Mouse (Mus musculus) limb, embryonic 15.5 days (tissue): ENCODE data around the gene Rad9a. TPM values are rescaled to one million over a fixed set of nuclear protein-coding genes. Genes with fewer than 3 reads are reported as not detected.

Source experiments
- ATAC-seq: fragments of 200-750 bp; cut with Nextera tagmentation; 2 replicates; pipeline ENCODE4 v1.8.0; 2017; ENCODE audit warnings: low read depth, moderate TSS enrichment; ENCODE audit not compliant: insufficient number of reproducible peaks, low FRiP score, low TSS enrichment
- H3K27ac ChIP-seq: fragments of 300-500 bp; sonication (generic); 2 replicates; pipeline ENCODE4 v1.5.1; 2015; ENCODE audit warnings: moderate library complexity, mild to moderate bottlenecking, inconsistent platforms
- H3K27me3 ChIP-seq: fragments of 300-500 bp; sonication (generic); 2 replicates; pipeline ENCODE4 v1.6.1; 2015; ENCODE audit warnings: inconsistent platforms
- H3K36me3 ChIP-seq: fragments of 300-500 bp; sonication (generic); 2 replicates; pipeline ENCODE4 v1.6.1; 2015; ENCODE audit warnings: inconsistent platforms
- H3K4me1 ChIP-seq: fragments of 300-500 bp; sonication (generic); 2 replicates; pipeline ENCODE4 v1.6.1; 2015; ENCODE audit warnings: inconsistent platforms
- H3K4me2 ChIP-seq: fragments of 300-500 bp; sonication (generic); 2 replicates; pipeline ENCODE4 v1.6.1; 2015; ENCODE audit warnings: mild to moderate bottlenecking, inconsistent platforms
- H3K4me3 ChIP-seq: fragments of 300-500 bp; sonication (generic); 2 replicates; pipeline ENCODE4 v1.5.1; 2015; ENCODE audit warnings: mild to moderate bottlenecking, inconsistent platforms
- H3K9ac ChIP-seq: fragments of 300-500 bp; sonication (generic); 2 replicates; pipeline ENCODE4 v1.6.1; 2015; ENCODE audit warnings: inconsistent platforms
- H3K9me3 ChIP-seq: fragments of 300-500 bp; sonication (generic); 2 replicates; pipeline ENCODE4 v1.6.1; 2016; ENCODE audit warnings: inconsistent platforms
- WGBS: fragments of 180-500 bp; shearing (Covaris S2); methylation state at CpG from one replicate; pipeline ENCODE4 v1.1.7; 2015; 5-methylcytosine and 5-hydroxymethylcytosine counted together
- polyA plus RNA-seq: library from polyadenylated mRNA; unstranded; fragments of >200 nt; fragmentation: Nextera tagmentation; extraction: Ambion mirVana; gene quantifications from 2 replicates; pipeline ENCODE4 v1.2.1, GENCODE M21; 2015

Gene Rad9a
- polyA plus RNA-seq, 1 experiment from 2014 or later = 31.6 TPM

- ATAC-seq = peak; percentile 93
- peaks cover 29% of the 10 kb centered on the region for H3K4me1 ChIP-seq
- H3K4me3 ChIP-seq = peak overlapping the region; percentile 52
- H3K27me3 ChIP-seq = no peaks in the 10 kb centered on the region
- no peaks in the 10 kb centered on the region for H3K36me3 ChIP-seq
- peak overlapping the region; percentile 73 for H3K9ac ChIP-seq
- H3K27ac ChIP-seq = peak overlapping the region; percentile 96
- H3K4me2 ChIP-seq = peak overlapping the region; percentile 86
- H3K9me3 ChIP-seq = no peaks in the 10 kb centered on the region
- WGBS = under 1% methylated on average over 43 of the region's 43 CpGs
These were observed 32.1 kb downstream of the Rad9a start for GRCm38 (mm10) chr19:4169378-4169784.

- Histone ChIP-seq H3K4me3 (no peak overlapping the region), H3K27me3 (no peaks in the 10 kb centered on the region), H3K4me1 (peaks cover 40% of the 10 kb centered on the region), H3K36me3 (peaks cover 3% of the 10 kb centered on the region), H3K9me3 (no peaks in the 10 kb centered on the region), H3K9ac (no peak overlapping the region), H3K4me2 (no peak overlapping the region), H3K27ac (no peak overlapping the region)
- no peak for ATAC-seq
- 71% methylated on average over 9 of the region's 9 CpGs for WGBS
These were observed 34.6 kb downstream of the Rad9a start for GRCm38 (mm10) chr19:4166678-4167476.

DNA sequence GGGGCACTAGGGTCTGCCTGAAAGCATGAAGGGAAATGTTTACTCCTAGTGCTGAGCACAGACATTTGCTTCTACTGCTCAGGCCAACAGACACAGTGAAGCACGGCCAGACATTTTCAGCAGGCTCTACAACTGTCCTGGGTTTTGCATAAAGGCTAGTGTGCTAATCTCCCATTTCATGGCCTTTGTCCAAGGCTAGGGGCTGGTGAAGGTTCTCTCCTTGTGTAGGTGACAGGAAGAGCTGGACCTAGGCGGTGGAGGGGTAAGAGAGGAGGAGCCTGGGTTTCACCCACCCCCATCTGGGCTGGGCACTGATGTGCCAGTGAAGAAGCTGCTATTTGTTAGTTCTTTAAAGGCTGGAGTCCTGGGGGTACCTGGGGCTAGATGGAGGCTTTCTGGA is 36.7 kb downstream of the Rad9a start:
- 79% methylated on average over 2 of the region's 2 CpGs for WGBS
- Histone ChIP-seq H3K9ac (no peak overlapping the region), H3K4me2 (no peak overlapping the region), H3K36me3 (peaks cover 21% of the 10 kb centered on the region), H3K9me3 (no peaks in the 10 kb centered on the region), H3K27ac (no peak overlapping the region), H3K4me3 (no peak overlapping the region), H3K27me3 (no peaks in the 10 kb centered on the region), H3K4me1 (peaks cover 22% of the 10 kb centered on the region)
- no peak for ATAC-seq

- peaks cover 27% of the 10 kb centered on the region for H3K36me3 ChIP-seq
- H3K9me3 ChIP-seq = no peaks in the 10 kb centered on the region
- no peak overlapping the region for H3K9ac ChIP-seq
- ATAC-seq = no peak
- H3K27ac ChIP-seq = no peak overlapping the region
- H3K4me2 ChIP-seq = no peak overlapping the region
- WGBS = 74% methylated on average over 3 of the region's 3 CpGs
- no peaks in the 10 kb centered on the region for H3K27me3 ChIP-seq
- peaks cover 19% of the 10 kb centered on the region for H3K4me1 ChIP-seq
- H3K4me3 ChIP-seq = no peak overlapping the region
These were observed 37.4 kb downstream of the Rad9a start for GRCm38 (mm10) chr19:4164100-4164499.

DNA sequence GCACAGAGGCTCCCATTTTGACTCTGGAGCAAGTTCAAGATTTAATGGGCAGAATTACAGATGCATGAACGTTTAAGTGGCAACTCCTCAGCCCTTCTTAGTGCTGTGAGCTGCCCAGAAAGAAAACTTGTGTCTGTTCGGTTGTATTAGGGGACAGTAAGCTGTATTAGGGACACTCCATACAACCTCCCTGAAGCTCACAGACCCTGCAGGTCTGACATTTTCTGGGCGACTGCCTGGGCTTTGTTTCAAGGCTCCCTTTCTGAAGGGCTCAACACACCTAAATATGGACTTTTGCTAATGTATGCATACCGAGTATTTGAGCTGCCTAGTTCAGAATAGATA is 37.9 kb downstream of the Rad9a start:
- no peak for ATAC-seq
- H3K9ac ChIP-seq = peak overlapping the region; percentile 73; the same call in 1 of the 2 replicates
- 40% methylated on average over 4 of the region's 4 CpGs for WGBS

GRCm38 (mm10) chr19:4162646-4163542 is 38.6 kb downstream of the Rad9a start, which contains the start of gene Rps6kb2:
Gene Rps6kb2 (minus strand): TSS chr19:4163354.
- 6% methylated on average over 42 of the region's 42 CpGs for WGBS
- peak within 1 kb of the TSS; percentile 75 for H3K27ac ChIP-seq
- peak; percentile 85 for ATAC-seq

More for the DNA sequence above, 37.9 kb downstream of the Rad9a start:
- Histone ChIP-seq H3K9me3 (no peaks in the 10 kb centered on the region), H3K4me2 (peak overlapping the region; percentile 85), H3K27ac (peak overlapping the region; percentile 75), H3K27me3 (no peaks in the 10 kb centered on the region), H3K4me3 (peak overlapping the region; percentile 73), H3K4me1 (peaks cover 17% of the 10 kb centered on the region), H3K36me3 (peaks cover 33% of the 10 kb centered on the region)

GRCm38 (mm10) chr19:4159049-4159448 is 42.4 kb downstream of the Rad9a start:
- Histone ChIP-seq H3K36me3 (peaks cover 66% of the 10 kb centered on the region), H3K9me3 (no peaks in the 10 kb centered on the region), H3K4me3 (no peak overlapping the region), H3K9ac (no peak overlapping the region), H3K4me2 (no peak overlapping the region), H3K27ac (no peak overlapping the region), H3K4me1 (peaks cover 16% of the 10 kb centered on the region), H3K27me3 (no peaks in the 10 kb centered on the region)
- ATAC-seq = no peak
- 97% methylated on average over 8 of the region's 8 CpGs for WGBS

More at GRCm38 (mm10) chr19:4162646-4163542, 38.6 kb downstream of the Rad9a start, which contains the start of gene Rps6kb2:
- H3K4me3 ChIP-seq = peak within 1 kb of the TSS; percentile 73
- no peaks in the 10 kb centered on the region for H3K9me3 ChIP-seq
- peaks cover 39% of the 10 kb centered on the region for H3K36me3 ChIP-seq
- H3K4me1 ChIP-seq = peaks cover 16% of the 10 kb centered on the region
- H3K27me3 ChIP-seq = no peaks in the 10 kb centered on the region
- peak within 1 kb of the TSS; percentile 73 for H3K9ac ChIP-seq
- H3K4me2 ChIP-seq = peak within 1 kb of the TSS; percentile 85

- Histone ChIP-seq H3K9me3 (no peaks in the 10 kb centered on the region), H3K4me3 (no peak overlapping the region), H3K27ac (no peak overlapping the region), H3K36me3 (peaks cover 83% of the 10 kb centered on the region), H3K27me3 (no peaks in the 10 kb centered on the region), H3K4me2 (no peak overlapping the region), H3K4me1 (peaks cover 1% of the 10 kb centered on the region; the same call in 1 of the 2 replicates), H3K9ac (no peak overlapping the region)
- ATAC-seq = no peak
- 90% methylated on average over 12 of the region's 12 CpGs for WGBS
These were observed 44.7 kb downstream of the Rad9a start for GRCm38 (mm10) chr19:4156771-4157170.

DNA sequence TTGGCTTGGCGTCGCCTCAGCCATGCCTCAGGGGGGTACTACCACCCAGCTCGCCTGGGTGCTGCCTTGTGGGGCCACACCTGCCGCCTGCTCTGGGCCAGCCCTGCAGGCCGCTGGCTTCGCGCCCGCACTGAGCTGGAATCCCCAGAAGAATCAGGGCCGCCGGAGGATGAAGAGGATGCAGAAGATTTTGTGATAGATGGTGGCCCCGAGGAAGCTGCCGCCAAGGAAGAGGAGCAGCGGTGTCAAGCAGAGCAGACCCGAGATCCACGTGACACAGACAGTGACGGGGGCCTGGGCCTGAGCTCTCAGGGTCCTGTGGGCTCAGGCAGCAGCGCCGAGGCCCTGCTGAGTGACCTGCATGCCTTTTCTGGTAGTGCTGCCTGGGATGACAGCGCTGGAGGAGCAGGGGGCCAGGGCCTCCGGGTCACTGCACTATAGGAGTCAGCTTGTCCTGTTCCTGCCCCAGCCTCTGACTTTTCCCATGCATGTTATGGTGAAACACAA is 45.3 kb downstream of the Rad9a start:
- no peaks in the 10 kb centered on the region for H3K4me1 ChIP-seq
- no peak for ATAC-seq
- H3K36me3 ChIP-seq = peaks cover 81% of the 10 kb centered on the region
- no peak overlapping the region for H3K9ac ChIP-seq
- no peaks in the 10 kb centered on the region for H3K27me3 ChIP-seq
- WGBS = 77% methylated on average over 20 of the region's 20 CpGs
- no peak overlapping the region for H3K27ac ChIP-seq
- H3K4me3 ChIP-seq = no peak overlapping the region
- no peaks in the 10 kb centered on the region for H3K9me3 ChIP-seq
- no peak overlapping the region for H3K4me2 ChIP-seq

- Histone ChIP-seq H3K36me3 (peaks cover 82% of the 10 kb centered on the region), H3K4me2 (no peak overlapping the region), H3K27me3 (no peaks in the 10 kb centered on the region), H3K9ac (0 out of 2 replicates have a peak overlapping the region, but pooled peaks have one; percentile 14), H3K9me3 (no peaks in the 10 kb centered on the region), H3K4me1 (no peaks in the 10 kb centered on the region), H3K4me3 (no peak overlapping the region), H3K27ac (no peak overlapping the region; the same call in 1 of the 2 replicates)
- WGBS = 81% methylated on average over 6 of the region's 6 CpGs
- no peak for ATAC-seq
These were observed 46.0 kb downstream of the Rad9a start for GRCm38 (mm10) chr19:4155223-4156072.
